Mouse (Mus musculus) retina, adult 2 months (tissue): ENCODE measurements around the gene Larp4.

Experiments
- DNase-seq: peaks from one replicate; pipeline ENCODE4 v3.0.0-alpha.2; 2012; ENCODE audit warnings: low read depth, low spot score

The Larp4 gene

DNA sequence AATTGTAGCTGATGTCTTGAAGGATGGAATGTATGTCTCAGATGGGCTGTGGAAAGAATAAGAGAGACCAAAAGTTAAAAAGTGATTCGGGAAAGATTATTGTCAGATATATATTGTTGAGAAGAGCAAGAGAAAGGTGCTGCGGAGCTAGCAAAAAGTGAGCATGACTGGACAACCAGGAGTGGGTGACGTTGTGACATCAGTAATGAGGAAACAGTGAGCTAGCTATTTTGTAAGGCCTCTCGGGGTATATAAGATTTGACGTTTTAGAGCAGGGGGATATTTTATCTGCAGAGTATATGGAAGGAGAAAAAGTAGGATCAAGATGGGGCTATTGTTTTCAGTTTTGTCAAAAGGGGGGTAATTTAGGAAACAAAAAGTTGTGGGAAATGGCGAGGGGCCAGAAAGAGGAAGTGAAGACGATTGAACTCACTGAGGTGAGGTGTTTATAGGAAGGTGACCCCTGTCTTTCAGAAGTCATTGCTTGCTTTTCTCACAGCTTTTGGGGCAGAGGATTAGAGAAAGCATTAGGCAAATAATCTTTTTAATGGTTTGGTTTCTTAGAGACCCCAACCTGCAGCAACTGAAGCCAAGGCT lies 34.9 kb downstream of the Larp4 start:
- DNase-seq = no peak

DNA sequence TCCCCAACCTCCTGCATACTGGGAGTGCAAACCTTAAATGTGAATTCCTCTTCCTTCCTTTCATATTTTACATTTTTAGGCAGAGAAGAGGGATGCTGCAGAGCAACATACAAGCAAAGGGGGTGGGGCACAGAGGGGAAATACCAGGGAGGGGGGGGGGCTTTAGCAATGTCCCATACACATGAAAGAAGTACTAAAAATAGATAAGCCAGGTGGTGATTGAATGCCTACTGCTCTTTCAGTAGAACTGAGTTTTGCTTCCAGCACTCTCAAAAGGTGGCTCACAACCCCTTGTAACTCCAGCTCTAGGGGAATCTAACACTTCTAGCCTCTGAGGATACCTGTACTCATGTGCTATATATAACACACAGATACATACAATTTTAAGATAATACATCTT lies 36.3 kb downstream of the Larp4 start:
- DNase-seq = no peak

DNA sequence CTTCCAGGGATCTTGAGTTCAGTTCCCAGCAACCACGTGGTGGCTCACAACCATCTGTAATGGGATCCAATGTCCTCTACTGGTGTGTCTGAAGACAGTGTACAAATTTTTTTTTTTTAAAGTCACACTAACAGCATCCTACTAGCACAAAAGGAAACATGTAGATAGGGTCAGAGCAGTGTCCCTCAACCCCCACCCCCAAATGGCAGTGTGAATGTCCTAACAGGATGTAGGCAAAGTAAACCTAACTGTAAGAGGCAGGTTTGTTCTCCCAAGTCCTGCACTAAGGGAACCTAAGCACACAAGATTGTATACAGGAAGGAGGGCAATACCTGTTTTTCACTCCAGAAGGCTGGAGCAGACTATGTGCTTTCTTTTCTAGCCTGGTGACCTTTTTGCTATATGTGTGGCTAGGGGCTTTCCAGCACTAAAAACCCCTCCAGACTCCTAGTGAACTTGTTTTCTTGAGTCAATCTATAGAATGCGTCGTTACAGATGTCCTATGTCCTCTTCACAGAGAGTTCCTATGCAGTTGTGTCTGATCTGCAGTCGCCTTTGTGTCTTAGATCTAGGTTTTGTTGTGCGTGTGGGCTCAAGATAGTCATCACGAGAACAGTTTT lies 48.5 kb downstream of the Larp4 start:
- DNase-seq = no peak

DNA sequence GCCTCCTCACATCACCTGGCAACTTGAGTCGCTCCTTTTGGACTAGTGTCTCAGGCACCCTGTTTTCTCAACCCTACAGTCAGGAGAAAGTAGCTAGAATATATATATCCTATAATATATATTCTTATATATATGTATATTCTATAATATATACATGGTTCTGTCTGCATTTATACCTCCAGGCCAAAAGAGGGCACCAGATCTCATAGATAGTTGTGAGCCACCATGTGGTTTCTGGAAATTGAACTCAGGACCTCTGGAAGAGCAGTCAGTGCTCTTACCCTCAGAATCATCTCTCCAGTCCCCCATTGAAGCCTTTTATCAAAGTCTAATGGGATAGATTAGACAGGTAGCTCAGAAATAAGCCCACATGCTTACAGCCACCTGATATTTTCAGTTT lies 51.3 kb downstream of the Larp4 start:
- no peak for DNase-seq

DNA sequence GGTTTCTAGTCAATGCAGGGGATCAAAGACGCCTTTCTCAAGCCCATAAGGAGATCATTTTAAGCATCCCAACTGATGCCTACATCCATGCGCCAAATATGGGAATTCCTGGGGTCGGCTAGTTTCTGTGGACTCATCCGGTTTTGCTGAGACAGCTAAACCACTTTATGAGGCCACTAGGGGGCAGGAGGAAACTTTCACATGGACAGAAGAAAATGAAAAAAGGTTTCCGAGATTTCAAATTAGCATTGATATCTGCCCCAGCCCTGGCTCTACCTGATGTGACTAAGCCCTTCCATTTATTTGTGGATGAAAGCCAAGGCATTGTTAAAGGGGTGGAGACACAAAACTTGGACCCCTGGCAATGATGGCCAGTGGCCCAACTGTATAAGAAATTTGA lies 53.1 kb downstream of the Larp4 start:
- no peak for DNase-seq

DNA sequence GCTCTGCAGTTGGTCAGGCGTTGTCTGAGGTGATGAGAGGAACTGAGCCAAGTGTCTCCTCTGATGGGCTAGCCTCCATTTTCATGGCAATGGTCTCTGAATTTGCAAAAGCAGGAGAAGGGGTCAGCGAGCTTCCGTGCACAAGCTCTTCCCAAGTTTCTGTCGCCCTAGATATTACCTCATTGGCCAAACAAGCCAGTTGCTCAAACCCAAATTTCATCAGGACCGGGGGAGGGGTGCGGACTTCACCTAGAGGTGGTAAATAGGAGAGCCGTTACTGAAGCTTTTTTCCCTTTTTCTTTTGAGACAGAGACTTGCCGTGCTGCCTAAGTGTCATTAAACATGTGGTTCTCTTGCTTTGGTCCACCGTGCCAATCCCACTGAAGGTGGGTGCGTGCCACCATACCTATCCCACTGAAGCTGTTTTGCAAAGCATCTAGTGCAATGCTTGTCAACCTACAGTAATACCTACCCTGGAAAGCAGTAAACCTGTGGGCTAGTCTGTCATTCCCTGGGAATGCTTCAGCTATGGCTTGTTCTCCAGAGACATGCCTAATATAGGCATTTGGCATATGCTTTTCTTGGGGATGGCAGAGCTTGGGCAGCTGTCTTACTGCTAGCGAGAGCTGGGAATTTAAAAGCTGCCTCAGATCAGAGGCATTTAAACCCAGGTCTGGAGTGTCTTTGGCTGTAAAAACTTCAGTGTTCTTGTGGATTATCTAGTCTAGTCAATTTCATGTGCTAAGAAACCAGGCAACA lies 55.4 kb downstream of the Larp4 start:
- no peak for DNase-seq

DNA sequence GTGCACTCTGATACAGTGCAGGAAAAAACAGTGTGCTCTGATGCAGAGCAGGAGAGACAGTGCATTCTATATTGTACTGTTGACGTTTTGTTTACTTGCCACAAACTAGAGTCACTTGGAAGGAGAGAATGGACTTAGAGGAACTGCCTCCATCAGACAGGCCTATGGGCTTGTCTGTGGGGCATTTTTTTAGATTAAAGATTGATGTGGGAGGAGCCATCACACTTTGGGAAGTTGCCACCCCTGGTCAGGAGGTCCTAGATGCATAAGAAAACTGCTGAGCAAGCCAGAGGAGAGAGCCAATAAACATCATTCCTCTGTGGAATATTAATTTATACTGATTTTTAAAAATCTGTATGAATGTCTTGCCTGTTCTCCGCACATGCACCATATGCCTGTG lies 58.3 kb downstream of the Larp4 start:
- DNase-seq = no peak

DNA sequence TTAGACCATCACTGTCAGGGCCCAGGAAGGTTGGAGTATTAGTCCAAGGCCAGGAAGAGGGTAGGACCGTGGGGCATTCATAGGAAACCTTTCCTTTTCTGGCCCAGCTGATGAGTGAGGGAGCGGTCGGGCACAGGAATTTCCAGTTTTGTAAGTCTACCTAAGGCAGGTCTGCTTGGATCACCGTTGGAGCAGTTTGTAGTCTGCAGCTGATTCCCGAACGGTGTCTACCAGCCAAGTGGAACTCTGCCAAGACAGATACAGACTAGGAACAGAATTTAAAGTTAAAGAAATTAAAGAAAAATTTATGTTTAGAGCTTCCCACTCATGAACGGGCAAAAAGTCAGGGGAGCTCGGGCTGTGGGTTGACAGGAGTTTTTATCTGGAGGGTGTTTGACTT lies 59.6 kb downstream of the Larp4 start:
- DNase-seq = no peak

DNA sequence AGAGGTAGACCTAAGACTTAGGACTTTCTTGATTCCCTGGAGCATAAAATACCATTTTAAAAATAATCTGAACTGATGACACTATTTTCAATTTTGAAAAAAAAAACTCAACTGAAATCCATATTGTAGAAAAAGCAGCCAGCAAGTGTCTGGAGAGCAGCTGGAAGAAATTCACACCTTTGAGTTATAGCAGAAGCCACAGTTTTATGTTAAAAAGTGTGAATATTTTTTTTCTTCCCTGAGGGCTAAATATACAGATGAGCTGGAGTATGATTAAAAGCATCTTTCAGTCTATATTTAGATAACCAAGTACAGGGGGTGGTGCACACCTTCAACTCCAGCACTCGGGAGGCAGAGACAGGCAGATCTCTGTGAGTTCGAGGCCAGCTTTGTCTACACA lies 60.0 kb downstream of the Larp4 start:
- no peak for DNase-seq

DNA sequence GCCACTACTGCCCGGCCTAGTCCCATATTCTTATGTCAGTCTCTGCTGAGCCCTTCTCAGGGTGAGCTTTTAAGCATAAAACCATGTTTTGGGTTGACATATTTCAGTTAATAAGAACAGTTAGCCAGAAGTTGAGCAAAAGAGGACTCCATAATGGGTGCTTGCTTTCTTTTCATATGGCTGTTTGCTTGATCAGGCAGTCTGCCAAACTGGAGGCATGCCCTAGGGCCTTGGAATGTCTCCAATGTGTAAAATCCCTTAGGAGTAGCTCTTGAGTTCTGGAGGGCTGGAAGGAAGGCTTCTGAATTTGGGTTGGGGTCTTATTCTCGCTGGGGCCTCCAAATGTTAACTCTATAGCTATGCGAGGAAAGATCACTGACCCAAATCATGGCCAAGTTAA lies 62.7 kb downstream of the Larp4 start:
- no peak for DNase-seq

DNA sequence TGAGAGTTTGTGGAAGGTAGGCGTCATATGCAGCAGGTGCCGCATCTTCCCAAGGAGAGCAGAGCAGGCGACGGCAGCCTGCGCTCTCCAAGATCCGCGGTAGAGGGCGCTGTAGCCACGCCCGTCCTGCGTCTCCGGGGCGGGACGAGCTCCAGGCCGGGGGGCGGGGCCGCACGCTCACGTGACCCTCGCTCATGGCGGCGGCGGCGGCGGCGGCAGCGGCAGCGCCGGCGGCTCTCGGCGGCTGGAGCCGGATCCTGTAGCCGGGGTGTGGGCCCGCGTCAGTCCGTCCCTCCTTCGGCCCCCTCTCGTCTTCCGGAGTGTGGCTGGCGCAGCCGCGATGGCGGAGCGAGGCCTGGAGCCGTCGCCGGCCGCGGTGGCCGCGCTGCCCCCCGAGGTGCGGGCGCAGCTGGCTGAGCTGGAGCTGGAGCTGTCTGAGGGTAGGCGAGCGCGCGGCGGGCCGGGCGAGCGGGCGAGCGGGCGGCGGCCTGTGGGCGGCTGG lies 68.7 kb downstream of the Larp4 start, which contains the start of gene Dip2b:
Gene Dip2b, plus strand, starts transcription at position 195 of the 502 bp plus-strand sequence.
- DNase-seq = peak; percentile 83

DNA sequence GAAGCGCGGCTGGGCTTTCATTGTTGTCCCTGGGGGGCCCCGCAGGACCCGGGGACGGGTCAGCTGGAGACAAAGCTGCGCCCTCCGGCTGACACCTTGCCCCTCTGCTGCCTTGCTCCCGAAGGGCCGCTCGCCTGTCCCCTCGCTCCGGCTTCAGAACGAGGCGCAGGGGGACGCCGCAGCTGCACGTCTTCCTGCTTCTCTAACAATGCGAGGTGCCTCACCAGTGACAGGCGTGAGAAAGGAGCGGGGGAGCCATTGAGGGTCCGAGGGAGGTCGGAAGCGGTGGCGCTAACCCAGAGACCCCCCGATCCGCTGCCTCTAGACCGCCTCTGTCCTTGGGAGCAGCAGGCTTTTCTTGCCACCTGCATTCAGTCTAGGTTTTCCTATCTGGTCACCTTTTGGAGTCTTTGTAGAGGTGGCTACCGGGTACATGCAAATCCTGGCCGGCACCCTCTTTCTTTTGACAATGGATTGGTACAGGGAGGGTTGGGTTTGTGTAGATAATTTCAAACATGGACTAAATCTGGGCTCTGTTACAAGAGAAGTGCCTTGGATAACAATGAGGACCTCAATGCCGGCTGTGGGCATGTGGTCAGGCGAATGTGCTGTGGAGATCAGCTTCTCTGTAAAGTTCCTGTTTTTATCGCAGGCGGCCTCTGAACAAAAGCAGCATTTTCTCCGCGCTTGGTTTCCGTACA lies 69.3 kb downstream of the Larp4 start:
- no peak for DNase-seq

DNA sequence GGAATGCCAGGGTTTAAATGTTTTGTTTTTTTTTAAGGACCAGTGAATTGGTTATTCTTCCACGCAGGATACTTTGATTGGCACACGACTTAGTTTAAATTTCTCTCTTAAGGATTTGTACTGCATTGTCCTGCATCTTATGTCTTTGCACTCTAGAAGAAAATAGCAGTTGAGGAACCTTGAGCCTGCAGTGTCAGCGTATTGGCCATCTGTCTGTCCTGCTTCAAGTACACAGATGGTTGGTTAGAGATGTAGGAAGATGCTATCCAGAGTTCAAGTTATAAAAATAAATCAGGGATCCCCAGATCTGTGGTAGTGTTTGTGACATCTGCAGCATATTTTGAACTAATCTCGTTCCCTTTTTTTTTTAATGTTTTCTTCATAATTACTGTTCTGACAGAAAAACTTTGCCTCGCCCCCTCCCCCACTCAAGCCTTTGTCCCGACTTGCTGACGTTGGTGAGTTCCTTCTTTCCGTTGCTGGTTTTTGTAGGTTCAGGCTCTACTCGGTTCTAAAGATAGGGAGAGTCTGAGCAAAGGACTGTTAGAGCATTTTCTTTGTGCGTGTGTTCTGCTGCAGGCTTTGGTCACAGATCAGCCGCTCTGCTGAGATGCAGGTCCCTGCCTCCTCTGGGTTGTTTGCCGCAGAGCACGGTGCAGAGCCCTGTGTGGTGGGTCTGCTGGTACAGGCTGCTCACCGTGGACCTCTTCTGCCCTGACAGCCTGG lies 70.8 kb downstream of the Larp4 start:
- DNase-seq = no peak

DNA sequence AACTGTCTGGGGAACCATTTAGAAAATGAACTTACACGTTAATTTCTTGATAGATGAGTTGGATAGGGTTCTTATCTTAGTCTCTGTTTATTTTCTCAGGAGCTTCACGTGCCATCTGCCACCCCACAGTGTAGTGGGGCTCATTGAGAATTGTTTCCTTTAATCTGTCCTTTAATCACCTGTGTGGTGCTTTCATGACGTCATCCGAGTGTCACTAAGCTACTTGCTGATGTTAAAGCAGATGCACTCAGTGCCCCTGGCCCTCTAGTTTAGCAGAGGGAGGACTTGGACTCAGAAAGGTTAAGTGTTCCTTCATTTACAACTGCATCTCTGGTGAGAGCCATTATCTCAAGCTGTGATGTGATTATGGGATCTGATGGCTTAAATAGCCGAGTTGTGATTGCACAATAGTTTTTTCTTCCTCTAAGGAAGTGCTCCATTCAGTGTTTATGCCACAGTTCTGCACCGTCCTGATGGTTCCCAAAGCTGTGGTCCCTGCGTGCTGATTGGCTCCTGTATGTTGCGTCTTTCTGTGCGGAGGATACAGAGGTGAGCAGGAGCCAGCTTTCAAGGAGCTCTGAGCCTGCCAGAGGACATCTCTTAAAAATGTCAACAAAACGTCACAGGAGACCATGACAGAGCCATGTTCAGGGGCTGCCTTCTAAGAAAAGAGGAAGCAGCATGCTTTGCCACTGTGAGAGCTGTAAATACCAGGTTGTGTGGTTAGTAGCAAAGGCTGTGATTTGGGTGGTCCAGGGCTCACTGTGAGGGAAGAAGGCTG lies 71.6 kb downstream of the Larp4 start:
- peak; percentile 61 for DNase-seq

DNA sequence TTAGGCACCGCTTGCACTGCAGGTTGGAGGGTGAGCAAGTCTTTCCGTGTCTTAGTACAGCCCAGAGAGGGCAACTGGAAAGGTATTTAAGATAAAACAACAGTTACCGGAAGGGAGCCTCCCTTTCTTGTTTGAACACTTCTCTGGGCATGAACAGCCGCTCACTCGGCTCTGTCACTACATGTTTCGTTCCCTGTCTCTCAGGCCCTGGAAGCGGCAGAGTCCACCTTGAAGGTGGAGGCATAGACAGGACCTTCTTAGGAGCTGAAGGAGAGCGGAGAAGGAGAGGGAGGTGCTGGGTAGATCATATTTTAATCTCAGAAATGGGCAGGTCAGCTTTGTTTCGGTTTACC lies 72.2 kb downstream of the Larp4 start:
- no peak for DNase-seq

DNA sequence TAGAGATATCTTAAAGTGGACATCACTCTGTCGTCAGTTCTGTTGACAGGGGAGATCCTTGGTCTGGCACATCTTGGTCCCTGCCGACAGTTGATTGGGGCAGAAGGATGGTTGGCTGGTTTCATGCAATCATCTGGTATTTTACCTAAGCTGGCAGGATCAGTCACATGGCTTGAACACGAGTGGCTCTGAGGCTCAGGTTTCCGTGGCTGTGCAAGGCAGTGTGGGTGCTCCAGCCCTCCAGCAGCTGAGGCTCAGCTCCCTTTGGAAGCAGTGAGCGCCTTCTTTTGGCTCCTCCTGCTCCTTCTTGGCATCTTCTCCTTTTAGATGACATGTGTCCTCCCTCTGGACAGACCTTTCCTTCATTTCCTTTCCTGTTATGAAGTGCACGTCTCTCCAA lies 75.7 kb downstream of the Larp4 start:
- no peak for DNase-seq

DNA sequence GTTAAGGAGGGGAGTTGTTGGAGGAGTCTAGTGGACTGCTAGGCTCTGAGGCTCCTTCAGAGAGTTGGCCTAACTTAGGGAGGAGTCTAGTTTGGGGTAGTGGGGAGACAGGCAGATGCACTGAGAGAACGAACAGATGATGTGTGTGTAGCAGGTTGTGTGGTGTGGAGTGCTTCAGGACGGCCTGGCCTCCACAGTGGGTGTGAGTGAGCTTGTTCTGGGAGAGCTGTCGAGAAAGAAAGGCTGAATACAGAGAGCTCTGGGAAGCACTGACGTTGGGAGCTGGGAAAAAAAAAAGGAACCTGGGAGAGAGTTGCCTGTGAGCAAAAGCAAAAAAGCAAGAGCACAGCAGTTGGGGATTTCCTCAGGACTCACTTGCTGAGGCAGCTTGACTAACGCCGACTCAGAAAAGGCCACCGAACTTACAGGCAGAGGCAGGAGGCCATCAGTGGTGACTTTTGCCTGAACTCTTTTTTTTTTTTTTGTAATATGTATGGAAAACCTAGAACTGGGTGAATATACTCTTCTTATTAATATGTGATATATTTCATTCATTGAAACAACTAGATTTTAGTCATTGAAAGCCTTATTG lies 79.7 kb downstream of the Larp4 start:
- no peak for DNase-seq

DNA sequence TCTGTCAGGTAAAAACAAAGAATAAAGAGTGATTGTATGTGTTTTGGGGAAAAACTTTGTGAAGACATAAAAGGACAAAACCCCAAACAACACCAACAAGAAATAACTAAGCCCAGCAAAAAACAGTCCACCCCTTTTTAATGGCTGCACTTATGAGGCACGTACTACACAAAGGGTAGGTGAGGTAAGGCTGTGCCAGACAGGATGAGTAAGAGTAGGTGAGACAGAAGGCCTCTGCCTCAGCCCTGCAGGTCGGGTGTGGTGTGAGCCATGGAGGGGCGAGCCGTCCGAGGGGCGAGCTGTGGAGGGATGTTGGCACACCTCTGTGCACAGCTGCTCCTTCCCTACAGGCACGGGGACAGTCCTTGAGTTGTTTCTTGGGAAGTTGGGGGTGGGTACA lies 81.1 kb downstream of the Larp4 start:
- no peak for DNase-seq

DNA sequence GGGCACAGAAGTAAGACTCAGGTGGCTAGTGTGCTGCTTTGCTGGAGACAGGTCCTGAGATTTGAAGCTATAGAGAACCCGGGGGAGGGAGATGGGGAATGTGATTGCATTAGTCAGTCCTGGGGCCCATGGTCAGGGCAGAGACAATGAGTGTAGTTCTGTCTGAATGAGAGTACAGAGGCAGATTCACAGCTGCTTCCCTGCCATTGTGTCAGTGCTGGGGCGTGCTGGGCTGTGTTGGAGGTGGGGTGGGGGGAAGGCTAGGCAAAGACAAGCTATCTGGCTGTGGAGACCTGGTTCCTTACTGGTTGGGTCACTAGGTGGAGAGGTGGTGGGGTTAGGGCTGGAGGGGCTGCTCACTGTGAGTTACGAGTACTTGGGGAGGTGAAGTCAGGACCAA lies 82.9 kb downstream of the Larp4 start:
- DNase-seq = no peak

DNA sequence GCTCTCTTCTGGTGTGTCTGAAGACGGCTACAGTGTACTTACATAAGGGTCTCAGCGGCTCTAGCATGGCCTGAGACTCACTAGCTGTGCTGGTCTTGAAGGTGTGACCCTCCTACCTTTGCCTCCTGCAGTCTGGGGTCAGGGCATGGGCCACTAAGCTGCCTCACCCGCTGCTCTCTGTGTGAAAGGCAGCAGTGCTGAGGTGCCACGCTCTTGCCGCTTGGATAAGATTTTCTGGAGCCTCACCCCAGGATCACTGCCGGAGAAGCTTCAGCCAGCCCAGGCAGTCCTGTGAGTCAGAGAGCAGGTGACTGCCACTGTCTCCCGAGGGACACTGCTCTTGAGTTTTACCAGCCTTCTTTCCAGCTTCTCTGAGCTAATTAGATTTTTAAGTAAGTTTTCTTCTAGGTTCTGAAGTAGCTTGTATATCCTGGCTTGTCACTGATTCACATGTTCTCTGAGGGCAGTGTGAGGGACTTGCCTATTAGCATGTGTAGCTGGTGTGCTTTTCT lies 86.6 kb downstream of the Larp4 start:
- no peak for DNase-seq
